Mouse (Mus musculus): Measurements from ENCODE around the gene Lss.

Gene Lss

DNA sequence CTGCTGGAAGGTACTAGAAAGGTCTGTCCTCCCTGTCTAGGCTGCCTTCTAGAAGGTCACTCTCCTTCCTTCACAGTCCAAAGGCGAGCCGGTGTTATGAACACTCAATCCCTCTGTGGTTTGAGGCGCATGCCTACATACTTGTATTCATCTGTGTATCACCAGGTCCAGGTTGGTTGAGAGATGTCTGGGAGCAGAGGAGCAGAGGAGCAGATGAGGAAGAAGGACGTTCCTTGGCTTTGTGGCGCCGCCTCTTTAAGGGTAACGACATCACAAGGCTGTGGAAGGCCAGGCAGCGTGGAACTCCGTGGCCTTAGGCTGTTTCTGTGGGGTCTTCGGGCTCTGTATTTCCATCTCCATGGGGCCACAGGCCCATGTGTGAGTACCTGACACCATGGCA is 30.6 kb downstream of the Lss start, which contains the start of gene Spatc1l:
TSS of gene Spatc1l (plus strand) at position 301 of the 400 bp plus-strand sequence.
- no peak for DNase-seq (ENCODE audit: low spot score)

- no peak for DNase-seq (ENCODE audit: low spot score)
Observed at GRCm38 (mm10) chr10:76569996-76570685, 38.8 kb downstream of the Lss start.

DNA sequence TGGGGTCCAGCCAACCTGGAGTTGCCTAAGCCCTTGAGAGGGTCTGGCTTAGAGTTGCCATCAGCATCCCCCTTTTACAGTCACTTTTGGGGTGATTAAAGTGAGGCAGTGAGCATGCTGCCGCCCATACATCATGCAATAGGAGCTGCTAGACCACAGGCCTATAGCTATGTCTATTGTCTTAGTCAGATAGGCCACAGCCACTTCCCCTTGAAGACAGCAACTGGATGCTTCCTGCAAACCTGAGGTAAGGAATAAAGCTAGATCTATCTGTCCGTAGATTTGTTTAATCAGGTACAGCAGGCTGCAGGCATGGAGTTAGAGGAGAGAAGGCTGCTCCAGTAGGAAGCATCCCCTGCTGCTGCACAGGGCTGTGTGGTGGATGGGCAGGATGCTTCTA is 39.7 kb downstream of the Lss start:
- no peak for DNase-seq (ENCODE audit: low spot score)

- no peak for DNase-seq (ENCODE audit: low spot score)
Observed at GRCm38 (mm10) chr10:76572151-76572550, 40.8 kb downstream of the Lss start.

GRCm38 (mm10) chr10:76575374-76575773 is 44.0 kb downstream of the Lss start, which contains the start of gene Ftcd:
TSS of gene Ftcd (plus strand) at chr10:76575648.
- no peak for DNase-seq (ENCODE audit: low spot score)

DNA sequence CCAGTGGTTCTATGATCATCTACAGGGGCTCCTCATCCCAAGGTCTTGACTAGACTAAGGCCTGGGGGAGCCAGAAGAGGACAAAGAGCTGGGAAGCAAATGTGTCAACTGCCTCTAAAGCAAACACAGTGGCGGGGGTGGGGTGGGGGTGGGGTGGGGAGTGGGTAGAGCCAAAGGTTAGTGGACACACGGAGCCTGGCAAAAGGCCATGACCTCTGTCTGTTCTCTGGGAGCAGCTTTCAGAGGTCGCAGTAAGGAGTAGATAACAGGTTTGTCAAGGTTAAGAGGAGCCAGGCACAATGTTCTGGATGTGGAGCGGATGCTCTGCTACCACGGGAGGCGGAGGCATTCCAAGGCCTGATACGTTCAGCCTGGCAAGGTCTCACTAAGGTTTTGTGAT is 45.5 kb downstream of the Lss start:
- no peak for DNase-seq (ENCODE audit: low spot score)

DNA sequence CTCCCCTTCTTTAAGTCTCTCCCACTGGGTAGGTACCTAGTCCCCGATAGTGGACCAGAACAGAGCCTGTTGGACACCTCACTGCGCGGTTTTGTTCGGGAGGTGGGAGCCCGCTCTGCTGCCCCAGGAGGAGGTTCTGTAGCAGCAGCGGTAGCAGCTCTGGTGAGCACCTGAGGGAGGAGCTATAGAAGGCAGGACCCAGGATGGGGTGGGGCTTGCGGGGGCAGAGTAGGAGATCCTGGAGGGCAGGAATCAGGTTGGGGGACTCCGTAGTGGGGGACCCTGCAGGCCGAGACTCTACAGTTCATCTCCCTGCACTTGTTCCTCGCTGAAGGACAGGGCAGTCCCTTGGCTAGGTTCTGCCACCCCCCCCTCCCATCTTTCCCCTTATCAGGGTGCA is 52.8 kb downstream of the Lss start:
- no peak for DNase-seq (ENCODE audit: low spot score)

GRCm38 (mm10) chr10:76586190-76586589 is 54.8 kb downstream of the Lss start:
- DNase-seq (ENCODE audit: low spot score): no peak

GRCm38 (mm10) chr10:76590197-76590596 is 58.8 kb downstream of the Lss start:
- DNase-seq (ENCODE audit: low spot score): no peak

- DNase-seq (ENCODE audit: low spot score): no peak
Observed at GRCm38 (mm10) chr10:76596338-76596737, 65.0 kb downstream of the Lss start.

GRCm38 (mm10) chr10:76602690-76603089 is 71.3 kb downstream of the Lss start:
- no peak for DNase-seq (ENCODE audit: low spot score)
